Mouse (Mus musculus): ENCODE measurements around the gene Eif2ak1.

Eif2ak1 gene

DNA sequence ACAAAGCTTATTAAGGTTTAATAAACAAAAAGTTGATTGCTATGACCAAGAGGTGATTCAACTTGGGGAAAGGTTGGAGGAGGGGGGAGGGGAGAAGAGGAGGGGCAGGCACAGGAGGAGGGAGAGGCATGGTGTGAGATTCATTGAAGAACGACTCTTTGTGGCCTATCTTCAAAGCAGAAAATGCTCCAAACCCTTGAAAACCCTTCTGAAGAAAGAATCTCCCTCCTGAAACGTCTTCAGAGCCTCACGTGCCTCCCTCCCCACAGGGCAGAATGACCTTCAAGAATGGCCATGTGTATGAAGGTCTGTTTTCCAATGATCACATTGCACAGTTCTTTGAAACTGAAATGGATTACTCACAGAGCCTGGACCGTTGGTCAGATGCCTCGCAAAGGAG is 132.4 kb downstream of the Eif2ak1 start:
- no peak for DNase-seq (ENCODE audit: low spot score)

All from T-cell, adult 2 months (primary cell).